Mouse (Mus musculus) heart, embryonic 13.5 days (tissue): Measurements from ENCODE around the gene Trmt1l. TPM values are rescaled to one million over a fixed set of nuclear protein-coding genes. Genes with fewer than 3 reads are reported as not detected.
A peak's percentile ranks its signal among the peaks of the same experiment; 100 is the strongest.
"Not testable (repeated sequence)": the region's sequence is repeated elsewhere in the genome, so short reads cannot be mapped to it uniquely, and the experiment has no call there.

Experiments used
- ATAC-seq: fragments of 200-750 bp; cut with Nextera tagmentation; 2 replicates; pipeline ENCODE4 v1.8.0; 2017; ENCODE audit warnings: moderate TSS enrichment; ENCODE audit not compliant: insufficient number of reproducible peaks, low FRiP score, low TSS enrichment; ENCODE audit errors: extremely low read depth
- H3K27ac ChIP-seq: fragments of 300-500 bp; sonication (generic); replicated peaks from 2 replicates; pipeline ENCODE4 v1.5.1; 2015; ENCODE audit warnings: moderate library complexity, mild to moderate bottlenecking, inconsistent platforms
- H3K27me3 ChIP-seq: fragments of 300-500 bp; sonication (generic); replicated peaks from 2 replicates; pipeline ENCODE4 v1.6.1; 2015; ENCODE audit warnings: mild to moderate bottlenecking, inconsistent platforms
- H3K36me3 ChIP-seq: fragments of 300-500 bp; sonication (generic); 2 replicates; pipeline ENCODE4 v1.6.1; 2015; ENCODE audit warnings: mild to moderate bottlenecking, inconsistent platforms
- H3K4me1 ChIP-seq: fragments of 300-500 bp; sonication (generic); 2 replicates; pipeline ENCODE4 v1.6.1; 2015; ENCODE audit warnings: inconsistent platforms
- H3K4me2 ChIP-seq: fragments of 300-500 bp; sonication (generic); 2 replicates; pipeline ENCODE4 v1.6.1; 2015; ENCODE audit warnings: inconsistent platforms, mild to moderate bottlenecking, moderate library complexity
- H3K4me3 ChIP-seq: fragments of 300-500 bp; sonication (generic); 2 replicates; pipeline ENCODE4 v1.5.1; 2015; ENCODE audit warnings: moderate library complexity, mild to moderate bottlenecking, inconsistent platforms
- H3K9ac ChIP-seq: fragments of 300-500 bp; sonication (generic); 2 replicates; pipeline ENCODE4 v1.6.1; 2015; ENCODE audit warnings: inconsistent platforms, mild to moderate bottlenecking, moderate library complexity
- H3K9me3 ChIP-seq: fragments of 300-500 bp; sonication (generic); 2 replicates; pipeline ENCODE4 v1.6.1; 2016; ENCODE audit warnings: inconsistent platforms
- WGBS: fragments of 180-500 bp; shearing (Covaris S2); methylation state at CpG from one replicate; pipeline ENCODE4 v1.1.7; 2015; ENCODE audit warnings: mixed read lengths; 5-methylcytosine and 5-hydroxymethylcytosine counted together
- polyA plus RNA-seq: library from polyadenylated mRNA; unstranded; fragments of >200 nt; fragmentation: Nextera tagmentation; extraction: Ambion mirVana; gene quantifications from 2 replicates; pipeline ENCODE4 v1.2.1, GENCODE M21; 2015

Gene Trmt1l
- polyA plus RNA-seq, 1 experiment from 2014 or later, result 33.9 TPM

- Histone ChIP-seq H3K4me3 (no peak overlapping the region), H3K36me3 (peaks cover 84% of the 10 kb centered on the region), H3K9me3 (no peaks in the 10 kb centered on the region), H3K4me2 (no peak overlapping the region), H3K9ac (no peak overlapping the region), H3K4me1 (no peaks in the 10 kb centered on the region), H3K27ac (no peak overlapping the region), H3K27me3 (no peaks in the 10 kb centered on the region)
- no peak for ATAC-seq
- WGBS, result 65% methylated on average over 5 of the region's 5 CpGs
Observed at GRCm38 (mm10) chr1:151457087-151457486, 28.7 kb downstream of the Trmt1l start.

GRCm38 (mm10) chr1:151461265-151461664 lies 32.9 kb downstream of the Trmt1l start:
- H3K4me1 ChIP-seq, result peaks cover 6% of the 10 kb centered on the region; the same call in 1 of the 2 replicates
- no peaks in the 10 kb centered on the region for H3K9me3 ChIP-seq
- no peak for ATAC-seq
- no peaks in the 10 kb centered on the region for H3K27me3 ChIP-seq
- H3K4me3 ChIP-seq, result no peak overlapping the region
- WGBS, result 76% methylated on average over 9 of the region's 9 CpGs
- H3K36me3 ChIP-seq, result peaks cover 48% of the 10 kb centered on the region
- no peak overlapping the region for H3K27ac ChIP-seq
- H3K9ac ChIP-seq, result no peak overlapping the region
- H3K4me2 ChIP-seq, result no peak overlapping the region

- H3K4me2 ChIP-seq, result no peak overlapping the region
- peaks cover 39% of the 10 kb centered on the region for H3K36me3 ChIP-seq
- H3K9ac ChIP-seq, result no peak overlapping the region
- ATAC-seq, result no peak
- no peaks in the 10 kb centered on the region for H3K27me3 ChIP-seq
- peak overlapping the region; percentile 48; the same call in 1 of the 2 replicates for H3K27ac ChIP-seq
- H3K9me3 ChIP-seq, result no peaks in the 10 kb centered on the region
- H3K4me3 ChIP-seq, result no peak overlapping the region
- WGBS, result 34% methylated on average over 4 of the region's 4 CpGs
- peaks cover 9% of the 10 kb centered on the region; the same call in 1 of the 2 replicates for H3K4me1 ChIP-seq
Observed at GRCm38 (mm10) chr1:151464914-151465313, 36.6 kb downstream of the Trmt1l start.

GRCm38 (mm10) chr1:151466571-151466970 lies 38.2 kb downstream of the Trmt1l start:
- H3K9me3 ChIP-seq, result no peaks in the 10 kb centered on the region
- H3K4me3 ChIP-seq, result no peak overlapping the region
- no peak overlapping the region for H3K4me2 ChIP-seq
- H3K4me1 ChIP-seq, result peaks cover 9% of the 10 kb centered on the region; the same call in 1 of the 2 replicates
- WGBS, result 82% methylated on average over 4 of the region's 4 CpGs
- peaks cover 36% of the 10 kb centered on the region for H3K36me3 ChIP-seq
- no peak overlapping the region for H3K9ac ChIP-seq
- ATAC-seq, result no peak
- H3K27me3 ChIP-seq, result no peaks in the 10 kb centered on the region
- H3K27ac ChIP-seq, result no peak overlapping the region

- ATAC-seq, result no peak
- WGBS, result 73% methylated on average over 7 of the region's 7 CpGs
- Histone ChIP-seq H3K27me3 (no peaks in the 10 kb centered on the region), H3K36me3 (peaks cover 79% of the 10 kb centered on the region), H3K9ac (no peak overlapping the region), H3K4me2 (no peak overlapping the region), H3K4me3 (no peak overlapping the region), H3K4me1 (0 out of 2 replicates have a peak, but pooled peaks cover 3% of the 10 kb centered on the region), H3K9me3 (no peaks in the 10 kb centered on the region), H3K27ac (no peak overlapping the region)
Observed at GRCm38 (mm10) chr1:151471429-151471828, 43.1 kb downstream of the Trmt1l start.

GRCm38 (mm10) chr1:151472386-151472785 lies 44.0 kb downstream of the Trmt1l start:
- H3K9ac ChIP-seq, H3K4me2 ChIP-seq, H3K27me3 ChIP-seq, ATAC-seq, H3K4me3 ChIP-seq, H3K4me1 ChIP-seq, H3K9me3 ChIP-seq, H3K27ac ChIP-seq: not testable (repeated sequence)
- H3K36me3 ChIP-seq, result peaks cover 80% of the 10 kb centered on the region
- WGBS, result 95% methylated on average over 8 of the region's 8 CpGs

GRCm38 (mm10) chr1:151482497-151482896 lies 54.2 kb downstream of the Trmt1l start:
- WGBS, result 89% methylated on average over 1 of the region's 1 CpGs
- Histone ChIP-seq H3K4me1 (peaks cover 27% of the 10 kb centered on the region), H3K27me3 (no peaks in the 10 kb centered on the region), H3K9ac (no peak overlapping the region), H3K4me3 (no peak overlapping the region), H3K27ac (no peak overlapping the region), H3K4me2 (no peak overlapping the region), H3K9me3 (no peaks in the 10 kb centered on the region), H3K36me3 (peaks cover 37% of the 10 kb centered on the region)
- no peak for ATAC-seq

GRCm38 (mm10) chr1:151483568-151483967 lies 55.2 kb downstream of the Trmt1l start:
- H3K27ac ChIP-seq, result no peak overlapping the region
- 66% methylated on average over 1 of the region's 1 CpGs for WGBS

GRCm38 (mm10) chr1:151484754-151485153 lies 56.4 kb downstream of the Trmt1l start:
- Histone ChIP-seq H3K9ac (no peak overlapping the region), H3K36me3 (peaks cover 29% of the 10 kb centered on the region), H3K4me2 (no peak overlapping the region), H3K27me3 (no peaks in the 10 kb centered on the region), H3K4me1 (peaks cover 40% of the 10 kb centered on the region), H3K9me3 (no peaks in the 10 kb centered on the region), H3K27ac (no peak overlapping the region), H3K4me3 (no peak overlapping the region)
- WGBS, result 39% methylated on average over 5 of the region's 5 CpGs
- no peak for ATAC-seq

More at GRCm38 (mm10) chr1:151483568-151483967, 55.2 kb downstream of the Trmt1l start:
- Histone ChIP-seq H3K36me3 (peaks cover 29% of the 10 kb centered on the region), H3K9ac (no peak overlapping the region), H3K4me1 (peaks cover 33% of the 10 kb centered on the region), H3K4me3 (no peak overlapping the region), H3K27me3 (no peaks in the 10 kb centered on the region), H3K4me2 (no peak overlapping the region), H3K9me3 (no peaks in the 10 kb centered on the region)
- no peak for ATAC-seq

GRCm38 (mm10) chr1:151489806-151490205 lies 61.5 kb downstream of the Trmt1l start:
- 59% methylated on average over 6 of the region's 6 CpGs for WGBS
- no peaks in the 10 kb centered on the region for H3K9me3 ChIP-seq
- ATAC-seq, result no peak
- no peak overlapping the region for H3K4me3 ChIP-seq
- H3K27me3 ChIP-seq, result no peaks in the 10 kb centered on the region
- no peak overlapping the region for H3K4me2 ChIP-seq
- H3K4me1 ChIP-seq, result peaks cover 52% of the 10 kb centered on the region
- H3K36me3 ChIP-seq, result 0 out of 2 replicates have a peak, but pooled peaks cover 3% of the 10 kb centered on the region
- no peak overlapping the region for H3K27ac ChIP-seq
- no peak overlapping the region for H3K9ac ChIP-seq

- no peak overlapping the region for H3K4me3 ChIP-seq
- peaks cover 72% of the 10 kb centered on the region for H3K4me1 ChIP-seq
- no peak overlapping the region for H3K9ac ChIP-seq
- no peaks in the 10 kb centered on the region for H3K9me3 ChIP-seq
- no peak overlapping the region for H3K27ac ChIP-seq
- H3K27me3 ChIP-seq, result no peaks in the 10 kb centered on the region
- H3K36me3 ChIP-seq, result no peaks in the 10 kb centered on the region
- H3K4me2 ChIP-seq, result no peak overlapping the region
- WGBS, result 32% methylated on average over 1 of the region's 1 CpGs
- ATAC-seq, result no peak
Observed at GRCm38 (mm10) chr1:151492419-151492818, 64.1 kb downstream of the Trmt1l start.

GRCm38 (mm10) chr1:151493826-151494225 lies 65.5 kb downstream of the Trmt1l start:
- Histone ChIP-seq H3K27ac (no peak overlapping the region), H3K4me2 (no peak overlapping the region), H3K4me1 (peaks cover 78% of the 10 kb centered on the region), H3K9ac (no peak overlapping the region), H3K27me3 (no peaks in the 10 kb centered on the region), H3K4me3 (no peak overlapping the region), H3K36me3 (no peaks in the 10 kb centered on the region), H3K9me3 (no peaks in the 10 kb centered on the region)
- ATAC-seq, result no peak
